Mouse (Mus musculus): ENCODE data around the gene Man1a.

DNA sequence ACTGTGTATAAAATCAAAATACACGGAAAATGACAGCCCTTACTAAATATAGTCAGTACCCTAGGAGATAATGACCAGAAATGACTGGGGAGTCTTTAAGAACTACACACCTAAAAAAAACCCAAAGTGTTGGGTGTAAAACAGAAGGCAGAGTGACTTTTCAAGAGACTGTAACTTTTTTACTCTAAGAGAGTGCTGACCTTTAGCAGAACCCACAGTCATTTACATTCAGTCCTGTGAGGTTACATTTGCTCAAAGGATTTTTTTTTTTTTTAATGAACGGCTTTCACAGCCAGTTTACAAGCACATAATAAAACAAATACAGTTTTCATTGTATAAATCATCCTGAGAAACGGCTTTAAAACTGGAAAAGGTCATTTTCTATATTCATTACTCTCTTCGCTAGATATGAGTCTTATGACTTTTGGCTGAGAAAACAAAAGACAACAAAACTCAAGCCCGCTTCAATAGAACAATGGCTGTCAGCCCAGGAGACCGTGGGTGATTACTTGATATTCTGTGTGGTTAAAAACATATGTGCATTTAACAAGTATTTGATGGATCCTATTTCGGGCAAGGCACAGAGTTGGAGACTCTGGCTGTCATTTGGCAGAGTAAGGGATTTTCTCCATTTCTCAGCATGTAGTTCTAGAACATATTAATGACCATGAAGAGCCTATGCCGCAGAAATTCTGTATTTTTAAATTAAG is 12.7 kb downstream of the Man1a start:
- no peak for TF ChIP-seq TAL1 (IDR thresholded peaks at IDR 0.05; ENCODE audit: low read length)
- no peak for TF ChIP-seq GATA1 (IDR thresholded peaks at IDR 0.05; ENCODE audit: low read length)

Data from erythroblast, embryonic 14.5 days (primary cell).